Mouse (Mus musculus): ENCODE data around the gene Fgfr2.
A peak's percentile ranks its signal among the peaks of the same experiment; 100 is the strongest.
"Not testable (repeated sequence)": the region's sequence is repeated elsewhere in the genome, so short reads cannot be mapped to it uniquely, and the experiment has no call there.

Fgfr2 gene

GRCm38 (mm10) chr7:131503739-131504138, 1619.4 kb downstream of the Fgfr2 start:
- no peak for DNase-seq (ENCODE audit: low read depth, low spot score)

GRCm38 (mm10) chr7:131478403-131478802, 1644.7 kb downstream of the Fgfr2 start:
- DNase-seq (ENCODE audit: low read depth, low spot score): no peak

- no peak for DNase-seq (ENCODE audit: low read depth, low spot score)
Measured at GRCm38 (mm10) chr7:131477140-131477539, 1646.0 kb downstream of the Fgfr2 start.

- no peak for DNase-seq (ENCODE audit: low read depth, low spot score)
Measured at GRCm38 (mm10) chr7:131471551-131471950, 1651.6 kb downstream of the Fgfr2 start.

- no peak for DNase-seq (ENCODE audit: low read depth, low spot score)
Measured at GRCm38 (mm10) chr7:131469506-131469905, 1653.6 kb downstream of the Fgfr2 start.

- no peak for DNase-seq (ENCODE audit: low read depth, low spot score)
Measured at GRCm38 (mm10) chr7:131467312-131467711, 1655.8 kb downstream of the Fgfr2 start.

- no peak for DNase-seq (ENCODE audit: low read depth, low spot score)
Measured at GRCm38 (mm10) chr7:131465735-131466134, 1657.4 kb downstream of the Fgfr2 start.

- no peak for DNase-seq (ENCODE audit: low read depth, low spot score)
Measured at GRCm38 (mm10) chr7:131465117-131465601, 1658.0 kb downstream of the Fgfr2 start.

- no peak for DNase-seq (ENCODE audit: low read depth, low spot score)
Measured at GRCm38 (mm10) chr7:131456714-131457113, 1666.4 kb downstream of the Fgfr2 start.

- DNase-seq (ENCODE audit: low read depth, low spot score): no peak
Measured at GRCm38 (mm10) chr7:131437051-131437450, 1686.1 kb downstream of the Fgfr2 start.

GRCm38 (mm10) chr7:131434276-131434675, 1688.9 kb downstream of the Fgfr2 start:
- DNase-seq (ENCODE audit: low read depth, low spot score): no peak

GRCm38 (mm10) chr7:131432244-131432643, 1690.9 kb downstream of the Fgfr2 start:
- DNase-seq (ENCODE audit: low read depth, low spot score): peak; percentile 58

GRCm38 (mm10) chr7:131427331-131427730, 1695.8 kb downstream of the Fgfr2 start:
- DNase-seq (ENCODE audit: low read depth, low spot score): no peak

GRCm38 (mm10) chr7:131424912-131425311, 1698.2 kb downstream of the Fgfr2 start:
- no peak for DNase-seq (ENCODE audit: low read depth, low spot score)

- no peak for DNase-seq (ENCODE audit: low read depth, low spot score)
Measured at GRCm38 (mm10) chr7:131417605-131418004, 1705.5 kb downstream of the Fgfr2 start.

GRCm38 (mm10) chr7:131416742-131417141, 1706.4 kb downstream of the Fgfr2 start:
- not testable (repeated sequence) for DNase-seq (ENCODE audit: low read depth, low spot score)

- no peak for DNase-seq (ENCODE audit: low read depth, low spot score)
Measured at GRCm38 (mm10) chr7:131411941-131412270, 1711.2 kb downstream of the Fgfr2 start.

GRCm38 (mm10) chr7:131411221-131411940, 1711.8 kb downstream of the Fgfr2 start:
- DNase-seq (ENCODE audit: low read depth, low spot score): peak; percentile 44

- DNase-seq (ENCODE audit: low read depth, low spot score): peak; percentile 97
Measured at GRCm38 (mm10) chr7:131410416-131411058, 1712.6 kb downstream of the Fgfr2 start, which contains the start of the genes Ikzf5 and Acadsb. Ikzf5 (minus strand) TSS chr7:131410521. Acadsb (plus strand) TSS chr7:131410601.

- DNase-seq (ENCODE audit: low read depth, low spot score): peak; percentile 11
Measured at GRCm38 (mm10) chr7:131409988-131410385, 1713.2 kb downstream of the Fgfr2 start.

- peak; percentile 44 for DNase-seq (ENCODE audit: low read depth, low spot score)
Measured at GRCm38 (mm10) chr7:131409321-131409987, 1713.7 kb downstream of the Fgfr2 start.

- DNase-seq (ENCODE audit: low read depth, low spot score): not testable (repeated sequence)
Measured at GRCm38 (mm10) chr7:131391761-131392160, 1731.4 kb downstream of the Fgfr2 start.
